ENCODE assay signal across 8 mouse cellular contexts in genomic region chr2:132282453-132283174, GRCm38 (mm10). TPM values are rescaled to one million over a fixed set of nuclear protein-coding genes. Genes with fewer than 3 reads are reported as not detected.
DNase-seq lines count a peak whose midpoint lies in the region; ATAC-seq and TF ChIP-seq lines count a peak whose summit lies in the region.

No protein-coding gene starts in this region.

- no peaks in the 10 kb centered on the region for H3K36me3 ChIP-seq in kidney, adult 2 months (ENCODE audit: control insufficient read depth, insufficient read depth, low read length)

- H3K4me3 ChIP-seq in kidney, adult 2 months (ENCODE audit: insufficient read depth, low read depth, low read length) = no peak overlapping the region

- no peak for DNase-seq in kidney, adult 2 months
- no peak for DNase-seq in kidney, adult 8-10 months
- peak; percentile 60 for DNase-seq in brain, embryonic 14.5 days (ENCODE audit: low read depth)
- DNase-seq in heart, postnatal 4 days = peak; percentile 40
- DNase-seq in cerebellum, postnatal 10 days = no peak
- DNase-seq in layer of hippocampus, postnatal 36 days = no peak
- no peak for DNase-seq in thymus, postnatal 14 days

- H3K27me3 ChIP-seq in kidney, adult 2 months (replicated peaks; ENCODE audit: control insufficient read depth, insufficient read depth, low read length) = no peaks in the 10 kb centered on the region

- 48% methylated on average over 12 of the region's 12 CpGs for WGBS in kidney, adult 2 months

- peaks cover 32% of the 10 kb centered on the region for H3K4me1 ChIP-seq in kidney, adult 2 months (ENCODE audit: control insufficient read depth, insufficient read depth, low read length)

- TF ChIP-seq POLR2A in kidney, adult 2 months (IDR thresholded peaks at IDR 0.05; ENCODE audit: low read depth, low read length) = no peak
- TF ChIP-seq POLR2A in brain, embryonic 14.5 days (IDR thresholded peaks at IDR 0.05; ENCODE audit: borderline replicate concordance, extremely low read depth, insufficient read depth, insufficient read length, poor library complexity, severe bottlenecking) = no peak

- TF ChIP-seq CTCF in kidney, adult 2 months (conservative IDR thresholded peaks at IDR 0.05; ENCODE audit: insufficient read depth, insufficient read length, low read depth, low read length) = no peak
- no peak for TF ChIP-seq CTCF in brain, embryonic 14.5 days (IDR thresholded peaks at IDR 0.05; ENCODE audit: borderline replicate concordance, extremely low read depth, insufficient read depth, insufficient read length)

- peak overlapping the region; percentile 76 for H3K27ac ChIP-seq in kidney, adult 2 months (ENCODE audit: insufficient read depth, low read depth, low read length)

- peak; percentile 58 for ATAC-seq in megakaryocyte-erythroid progenitor cell, adult 5-6 weeks (replicated peaks; ENCODE audit: low FRiP score, low TSS enrichment, poor library complexity, severe bottlenecking)

RNA-seq across cellular contexts. Expression of gene Cds2, which starts 19.7 kb away (rescaled TPM):
- 47.3 and 48.1 TPM in 2 replicates for polyA plus RNA-seq in kidney, adult 2 months (2012; rRNA removed)
- 39.5 and 59.5 TPM in 2 replicates for polyA plus RNA-seq in brain, embryonic 14.5 days (2012; rRNA removed)
- 10 to 100 TPM; 63.9 to 73.8 TPM for total RNA-seq in heart, postnatal 4 days (2021)
- total RNA-seq in megakaryocyte-erythroid progenitor cell, adult 5-6 weeks (2014; fragmentation: Nextera tagmentation) = 15.0 and 15.6 TPM in 2 replicates
- total RNA-seq in megakaryocyte-erythroid progenitor cell, adult 5-6 weeks (2017) = 10.9 and 26.8 TPM in 2 replicates
- 100 to 1,000 TPM; 255 to 262 TPM for total RNA-seq in layer of hippocampus, postnatal 36 days (2021)

RNA-seq across cellular contexts. Expression of gene Pcna, which starts 29.5 kb away (rescaled TPM):
- 35.9 and 38.2 TPM in 2 replicates for polyA plus RNA-seq in kidney, adult 2 months (2012; rRNA removed)
- 158 and 255 TPM in 2 replicates for polyA plus RNA-seq in brain, embryonic 14.5 days (2012; rRNA removed)
- 100 to 1,000 TPM; 182 to 184 TPM for total RNA-seq in heart, postnatal 4 days (2021)
- total RNA-seq in megakaryocyte-erythroid progenitor cell, adult 5-6 weeks (2014; fragmentation: Nextera tagmentation) = 722 and 749 TPM in 2 replicates
- total RNA-seq in megakaryocyte-erythroid progenitor cell, adult 5-6 weeks (2017) = 719 and 736 TPM in 2 replicates
- total RNA-seq in layer of hippocampus, postnatal 36 days (2021) = 10 to 100 TPM; 47.3 to 52.9 TPM

RNA-seq across cellular contexts. Expression of gene Tmem230, which starts 35.0 kb away (rescaled TPM):
- 42.7 and 57.5 TPM in 2 replicates for polyA plus RNA-seq in kidney, adult 2 months (2012; rRNA removed)
- polyA plus RNA-seq in brain, embryonic 14.5 days (2012; rRNA removed) = 56.9 and 77.4 TPM in 2 replicates
- total RNA-seq in heart, postnatal 4 days (2021) = 10 to 100 TPM; 22.6 to 24.4 TPM
- 29.5 and 41.7 TPM in 2 replicates for total RNA-seq in megakaryocyte-erythroid progenitor cell, adult 5-6 weeks (2014; fragmentation: Nextera tagmentation)
- 24.2 and 28.3 TPM in 2 replicates for total RNA-seq in megakaryocyte-erythroid progenitor cell, adult 5-6 weeks (2017)
- total RNA-seq in layer of hippocampus, postnatal 36 days (2021) = 10 to 100 TPM; 31.7 to 32.2 TPM

Comparison
In these comparisons a context has a peak if more than half of its experiments do, and no peak if none do; other contexts are left out.
1. DNase-seq: peak in brain, embryonic 14.5 days (single experiment) and heart, postnatal 4 days (single experiment); none in kidney, adult 2 months (single experiment), kidney, adult 8-10 months (0 of 2), cerebellum, postnatal 10 days (0 of 2), layer of hippocampus, postnatal 36 days (0 of 2) and thymus, postnatal 14 days (single experiment).